Comparison of ENCODE assay signal across 13 mouse cellular contexts in the genomic region with DNA sequence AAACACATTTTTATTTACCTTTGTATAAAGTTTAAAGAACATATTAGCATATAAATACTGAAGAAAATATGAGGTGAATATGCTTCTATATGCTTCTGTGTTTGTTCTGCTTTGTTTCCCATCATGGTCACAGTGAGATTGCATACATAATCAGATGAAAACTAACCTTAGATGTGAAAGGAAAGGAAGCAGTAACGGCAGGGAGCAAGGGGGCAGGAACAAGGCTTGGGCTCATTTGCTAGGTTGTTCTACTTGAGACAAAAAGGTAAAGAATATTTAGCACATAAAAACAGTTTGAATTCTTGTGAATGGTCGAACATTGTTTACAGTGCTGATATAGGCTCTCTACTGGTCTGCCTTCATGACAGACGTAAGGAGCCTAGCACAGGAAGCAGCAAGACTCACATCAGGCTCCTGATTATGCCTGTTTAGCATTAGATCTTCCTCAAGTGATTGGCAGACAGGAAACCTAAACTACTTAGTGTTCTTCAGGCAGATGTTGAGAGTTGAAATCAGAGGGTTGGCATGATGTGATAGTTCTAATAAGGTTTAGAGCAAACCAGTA.
DNase-seq lines count a peak whose midpoint lies in the region; ATAC-seq lines count a peak whose summit lies in the region.
"Had no signal": no experiment of that assay in that cellular context is flagged by ENCODE, and none has a peak within 500 bp of the region (broad histone marks: within the 10 kb centered on the region; RNA-seq: fewer than 3 reads in every experiment).

No protein-coding gene starts in this region.

- H3K36me3 ChIP-seq in forebrain, embryonic 12.5 days (replicated peaks): no peaks in the 10 kb centered on the region
- H3K36me3 ChIP-seq in hindbrain, embryonic 15.5 days: no peaks in the 10 kb centered on the region
- H3K36me3 ChIP-seq in midbrain, embryonic 14.5 days (ENCODE audit: control insufficient read depth, insufficient read depth, low read length): no peaks in the 10 kb centered on the region
- H3K36me3 ChIP-seq: liver, embryonic 13.5 days had no signal

- ATAC-seq in forebrain, embryonic 12.5 days (ENCODE audit: low FRiP score): peak; percentile 17; the same call in 1 of the 2 replicates
- peak; percentile 54; the same call in 1 of the 2 replicates for ATAC-seq in hindbrain, embryonic 15.5 days (ENCODE audit: low FRiP score, low read depth)
- peak; percentile 34; the same call in 1 of the 2 replicates for ATAC-seq in midbrain, embryonic 14.5 days (ENCODE audit: low FRiP score, low TSS enrichment)
- ATAC-seq in inflammation-experienced regulatory T-cells, adult 6 months: no peak

- no peaks in the 10 kb centered on the region for H3K4me1 ChIP-seq in forebrain, embryonic 12.5 days
- 0 out of 2 replicates have a peak, but pooled peaks cover 4% of the 10 kb centered on the region for H3K4me1 ChIP-seq in hindbrain, embryonic 15.5 days (replicated peaks)
- H3K4me1 ChIP-seq in midbrain, embryonic 14.5 days (ENCODE audit: control insufficient read depth, insufficient read depth, low read length): no peaks in the 10 kb centered on the region
- H3K4me1 ChIP-seq: liver, embryonic 13.5 days; megakaryocyte, embryonic 14.5 days had no signal

- 39% methylated on average over 3 of the region's 3 CpGs for WGBS in forebrain, embryonic 12.5 days
- WGBS in hindbrain, embryonic 15.5 days: 47% methylated on average over 3 of the region's 3 CpGs
- WGBS in midbrain, embryonic 14.5 days: 52% methylated on average over 3 of the region's 3 CpGs

- H3K9ac ChIP-seq in forebrain, embryonic 12.5 days: no peak overlapping the region
- no peak overlapping the region for H3K9ac ChIP-seq in hindbrain, embryonic 15.5 days
- no peak overlapping the region for H3K9ac ChIP-seq in midbrain, embryonic 14.5 days (replicated peaks; ENCODE audit: low read length)
- H3K9ac ChIP-seq: liver, embryonic 13.5 days had no signal

- H3K4me2 ChIP-seq in forebrain, embryonic 12.5 days: no peak overlapping the region
- H3K4me2 ChIP-seq in hindbrain, embryonic 15.5 days: no peak overlapping the region
- no peak overlapping the region for H3K4me2 ChIP-seq in midbrain, embryonic 14.5 days (ENCODE audit: low read length)
- H3K4me2 ChIP-seq: liver, embryonic 13.5 days had no signal

- H3K27ac ChIP-seq in forebrain, embryonic 12.5 days: no peak overlapping the region
- H3K27ac ChIP-seq in hindbrain, embryonic 15.5 days (replicated peaks): 0 out of 2 replicates have a peak overlapping the region, but pooled peaks have one; percentile 25
- no peak overlapping the region for H3K27ac ChIP-seq in midbrain, embryonic 14.5 days (replicated peaks; ENCODE audit: low read depth, low read length)
- H3K27ac ChIP-seq: gastrocnemius, adult 2 months; liver, embryonic 13.5 days had no signal

- DNase-seq in embryo, embryonic 10.5 days (ENCODE audit: low spot score): peak; percentile 19
- no peak for DNase-seq in embryo, embryonic 9.5 days (ENCODE audit: extremely low spot score)
- DNase-seq in midbrain, embryonic 14.5 days: peak; percentile 11
- no peak for DNase-seq in adipocyte (ENCODE audit: low spot score)
- no peak for DNase-seq in cerebellum, adult 8-10 months
- DNase-seq: gastrocnemius, adult 2 months; kidney, adult 18-20 months; liver, embryonic 13.5 days; thymus, postnatal 36 days had no signal

- H3K27me3 ChIP-seq in forebrain, embryonic 12.5 days: no peaks in the 10 kb centered on the region
- H3K27me3 ChIP-seq in hindbrain, embryonic 15.5 days: no peaks in the 10 kb centered on the region
- H3K27me3 ChIP-seq in midbrain, embryonic 14.5 days (ENCODE audit: control insufficient read depth, insufficient read depth, low read length): no peaks in the 10 kb centered on the region
- H3K27me3 ChIP-seq: liver, embryonic 13.5 days; megakaryocyte, embryonic 14.5 days had no signal

- no peak overlapping the region for H3K4me3 ChIP-seq in forebrain, embryonic 12.5 days (replicated peaks)
- no peak overlapping the region for H3K4me3 ChIP-seq in hindbrain, embryonic 15.5 days
- no peak overlapping the region for H3K4me3 ChIP-seq in midbrain, embryonic 14.5 days (replicated peaks; ENCODE audit: low read depth, low read length)
- H3K4me3 ChIP-seq: gastrocnemius, adult 2 months; liver, embryonic 13.5 days; megakaryocyte, embryonic 14.5 days had no signal

- H3K9me3 ChIP-seq in forebrain, embryonic 12.5 days: no peaks in the 10 kb centered on the region
- H3K9me3 ChIP-seq in hindbrain, embryonic 15.5 days: no peaks in the 10 kb centered on the region
- H3K9me3 ChIP-seq in midbrain, embryonic 14.5 days (ENCODE audit: control insufficient read depth, low read length): peaks cover 3% of the 10 kb centered on the region; the same call in 1 of the 2 replicates
- H3K9me3 ChIP-seq: liver, embryonic 13.5 days had no signal

Comparison
In these comparisons a context has a peak if more than half of its experiments do, and no peak if none do; other contexts are left out.
1. DNase-seq: peak in embryo, embryonic 10.5 days (single experiment) and midbrain, embryonic 14.5 days (single experiment); none in embryo, embryonic 9.5 days (single experiment), adipocyte (single experiment) and cerebellum, adult 8-10 months (single experiment).